Mouse (Mus musculus) kidney, adult 8-10 months (tissue): ENCODE measurements around the gene St8sia4.
"Not testable (repeated sequence)": the region's sequence is repeated elsewhere in the genome, so short reads cannot be mapped to it uniquely, and the experiment has no call there.

Experiments used
- DNase-seq, 2 experiments: peaks; one replicate each; pipeline ENCODE4 v3.0.0; 2022

St8sia4 gene

GRCm38 (mm10) chr1:95591101-95591500 lies 76.3 kb downstream of the St8sia4 start:
- DNase-seq = no peak

GRCm38 (mm10) chr1:95590108-95590507 lies 77.3 kb downstream of the St8sia4 start:
- DNase-seq = peak in 1 of 2 experiments; percentile 4

- DNase-seq = no peak
These were observed 77.9 kb downstream of the St8sia4 start for GRCm38 (mm10) chr1:95589471-95589870.

- no peak for DNase-seq
These were observed 84.1 kb downstream of the St8sia4 start for GRCm38 (mm10) chr1:95583310-95583709.

- no peak for DNase-seq
These were observed 85.1 kb downstream of the St8sia4 start for GRCm38 (mm10) chr1:95582264-95582663.

GRCm38 (mm10) chr1:95572619-95573540 lies 94.5 kb downstream of the St8sia4 start:
- no peak for DNase-seq

GRCm38 (mm10) chr1:95571106-95571505 lies 96.3 kb downstream of the St8sia4 start:
- no peak for DNase-seq

GRCm38 (mm10) chr1:95554556-95554955 lies 112.8 kb downstream of the St8sia4 start:
- not testable (repeated sequence) for DNase-seq

GRCm38 (mm10) chr1:95541460-95541859 lies 125.9 kb downstream of the St8sia4 start:
- no peak for DNase-seq
